ENCODE assay signal across 9 mouse cellular contexts in genomic region chr4:95483571-95483970, GRCm38 (mm10).
DNase-seq lines count a peak whose midpoint lies in the region; ATAC-seq and TF ChIP-seq lines count a peak whose summit lies in the region.
"Had no signal": no experiment of that assay in that cellular context is flagged by ENCODE, and none has a peak within 500 bp of the region (broad histone marks: within the 10 kb centered on the region; RNA-seq: fewer than 3 reads in every experiment).

No protein-coding gene starts in this region.

- WGBS in intestine, embryonic 14.5 days, result 50% methylated on average over 6 of the region's 6 CpGs

- intact Hi-C loops in gastrocnemius, adult 2 months (cut with DNase I), result loop anchor here (5.0 kb wide), 1 partner anchor 379 kb away; no protein-coding TSS in a partner anchor

- no peak for TF ChIP-seq CTCF in gastrocnemius, adult 2 months (IDR thresholded peaks at IDR 0.05)

- peaks cover 24% of the 10 kb centered on the region for H3K4me1 ChIP-seq in intestine, embryonic 14.5 days (replicated peaks; ENCODE audit: control insufficient read depth, insufficient read depth, low read length)

- H3K9me3 ChIP-seq in intestine, embryonic 14.5 days (ENCODE audit: control insufficient read depth, low read length), result no peaks in the 10 kb centered on the region
- H3K9me3 ChIP-seq: limb, embryonic 13.5 days had no signal

- peak; percentile 64; the same call in 1 of the 2 replicates for ATAC-seq in intestine, embryonic 14.5 days (replicated peaks; ENCODE audit: low FRiP score, low TSS enrichment, low read depth)

- H3K27ac ChIP-seq in gastrocnemius, adult 2 months, result peak overlapping the region; percentile 92
- H3K27ac ChIP-seq in intestine, embryonic 14.5 days (ENCODE audit: low read depth), result no peak overlapping the region
- H3K27ac ChIP-seq: limb, embryonic 13.5 days had no signal

- peak; percentile 27 for DNase-seq in adrenal gland, adult 8-10 months
- DNase-seq in gastrocnemius, adult 2 months, result peak; percentile 89
- DNase-seq in intestine, embryonic 14.5 days (ENCODE audit: low spot score), result no peak
- DNase-seq in lung, postnatal 25 days (ENCODE audit: low spot score), result peak; percentile 91
- DNase-seq in frontal cortex, postnatal 14 days (ENCODE audit: low spot score in 2 of 2), result no peak
- DNase-seq in frontal cortex, adult 2 months (ENCODE audit: extremely low spot score in 1 of 2, low spot score in 1 of 2), result no peak
- DNase-seq in retina, postnatal 1 day, result no peak
- DNase-seq in layer of hippocampus, postnatal 25 days (ENCODE audit: extremely low spot score in 1 of 2, low spot score in 1 of 2), result no peak

- no peak overlapping the region for H3K9ac ChIP-seq in intestine, embryonic 14.5 days (ENCODE audit: low read length)
- H3K9ac ChIP-seq: limb, embryonic 13.5 days had no signal

- H3K36me3 ChIP-seq in intestine, embryonic 14.5 days (ENCODE audit: control insufficient read depth, insufficient read depth, low read length), result no peaks in the 10 kb centered on the region
- H3K36me3 ChIP-seq: limb, embryonic 13.5 days had no signal

- H3K4me3 ChIP-seq in gastrocnemius, adult 2 months, result peak overlapping the region; percentile 26; the same call in 1 of the 2 replicates
- no peak overlapping the region for H3K4me3 ChIP-seq in intestine, embryonic 14.5 days (ENCODE audit: low read depth, low read length)
- H3K4me3 ChIP-seq: limb, embryonic 13.5 days had no signal

- no peak overlapping the region for H3K4me2 ChIP-seq in intestine, embryonic 14.5 days (ENCODE audit: low read length)
- H3K4me2 ChIP-seq: limb, embryonic 13.5 days had no signal

- no peaks in the 10 kb centered on the region for H3K27me3 ChIP-seq in intestine, embryonic 14.5 days (replicated peaks; ENCODE audit: control insufficient read depth, insufficient read depth, low read length)
- H3K27me3 ChIP-seq: limb, embryonic 13.5 days had no signal

Comparison
In these comparisons a context has a peak if more than half of its experiments do, and no peak if none do; other contexts are left out.
1. DNase-seq: peak in adrenal gland, adult 8-10 months (single experiment), gastrocnemius, adult 2 months (single experiment) and lung, postnatal 25 days (single experiment); none in intestine, embryonic 14.5 days (single experiment), frontal cortex, postnatal 14 days (0 of 2), frontal cortex, adult 2 months (0 of 2), retina, postnatal 1 day (single experiment) and layer of hippocampus, postnatal 25 days (0 of 2).